ENCODE assay signal across 20 mouse cellular contexts in the genomic region with DNA sequence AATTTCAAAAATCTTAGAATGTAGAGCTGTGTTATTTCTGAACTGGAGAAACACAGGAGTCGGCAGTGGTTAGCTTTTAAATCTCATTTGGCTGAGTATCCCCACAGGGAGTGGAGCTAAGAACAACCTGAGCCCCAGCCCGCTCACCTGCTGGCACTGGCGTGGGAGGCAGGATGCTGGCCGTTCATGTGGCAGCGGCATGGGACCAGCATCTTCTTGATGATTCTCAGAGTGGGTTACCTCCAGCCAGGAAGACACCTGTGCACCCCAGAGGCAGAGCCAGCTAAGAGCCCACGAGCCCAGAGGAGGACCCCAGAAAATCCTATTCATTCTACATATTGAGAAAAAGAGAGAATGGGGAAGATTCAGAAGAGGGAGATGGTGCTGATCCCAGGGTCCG.
DNase-seq lines count a peak whose midpoint lies in the region; ATAC-seq lines count a peak whose summit lies in the region.
"Had no signal": no experiment of that assay in that cellular context is flagged by ENCODE, and none has a peak within 500 bp of the region (broad histone marks: within the 10 kb centered on the region; RNA-seq: fewer than 3 reads in every experiment).

No protein-coding gene starts in this region.

- no peaks in the 10 kb centered on the region for H3K4me1 ChIP-seq in liver, embryonic 11.5 days (replicated peaks; ENCODE audit: control insufficient read depth, insufficient read depth, low read length)
- H3K4me1 ChIP-seq: embryonic facial prominence, embryonic 12.5 days; heart, embryonic 12.5 days; hindbrain, embryonic 10.5 days; intestine, embryonic 15.5 days had no signal

- H3K27ac ChIP-seq in liver, embryonic 11.5 days (ENCODE audit: low read depth, low read length), result no peak overlapping the region
- H3K27ac ChIP-seq: embryonic facial prominence, embryonic 12.5 days; forebrain, embryonic 15.5 days; hindbrain, embryonic 10.5 days; hindbrain, embryonic 14.5 days; intestine, embryonic 15.5 days had no signal

- no peaks in the 10 kb centered on the region for H3K27me3 ChIP-seq in liver, embryonic 11.5 days (replicated peaks; ENCODE audit: control insufficient read depth, insufficient read depth, low read length)
- H3K27me3 ChIP-seq: embryonic facial prominence, embryonic 12.5 days; forebrain, embryonic 15.5 days; heart, embryonic 12.5 days; intestine, embryonic 15.5 days had no signal

- no peaks in the 10 kb centered on the region for H3K9me3 ChIP-seq in liver, embryonic 11.5 days (ENCODE audit: control insufficient read depth, low read length)
- H3K9me3 ChIP-seq: embryonic facial prominence, embryonic 12.5 days; forebrain, embryonic 15.5 days; hindbrain, embryonic 10.5 days; intestine, embryonic 15.5 days had no signal

- H3K4me3 ChIP-seq in liver, embryonic 11.5 days (ENCODE audit: low read depth, low read length), result no peak overlapping the region
- H3K4me3 ChIP-seq: embryonic facial prominence, embryonic 12.5 days; forebrain, embryonic 15.5 days; heart, embryonic 12.5 days; hindbrain, embryonic 10.5 days; intestine, embryonic 15.5 days had no signal

- H3K4me2 ChIP-seq in liver, embryonic 11.5 days, result no peak overlapping the region
- H3K4me2 ChIP-seq: embryonic facial prominence, embryonic 12.5 days; forebrain, embryonic 15.5 days; heart, embryonic 12.5 days; hindbrain, embryonic 14.5 days; intestine, embryonic 15.5 days had no signal

- no peaks in the 10 kb centered on the region for H3K36me3 ChIP-seq in liver, embryonic 11.5 days (ENCODE audit: control insufficient read depth, insufficient read depth, low read length)
- H3K36me3 ChIP-seq: embryonic facial prominence, embryonic 12.5 days; forebrain, embryonic 15.5 days; G1E; heart, embryonic 12.5 days; hindbrain, embryonic 10.5 days; intestine, embryonic 15.5 days had no signal

- ATAC-seq in cerebellum, adult (ENCODE audit: insufficient number of reproducible peaks, low FRiP score, low TSS enrichment), result peak; percentile 74
- no peak for ATAC-seq in liver, embryonic 11.5 days (replicated peaks; ENCODE audit: low FRiP score)
- ATAC-seq: CD4-positive, CD25-positive, alpha-beta regulatory T cell, adult 4 months; forebrain, embryonic 15.5 days; intestine, embryonic 15.5 days had no signal

- DNase-seq in cerebellum, postnatal 10 days, result no peak
- peak; percentile 65 for DNase-seq in brain, adult 2 months (ENCODE audit: low read depth, low spot score)
- DNase-seq in cerebellum, adult 8-10 months, result peak; percentile 62
- DNase-seq in cerebellum, postnatal 36 days, result peak; percentile 63 to 64
- no peak for DNase-seq in liver, embryonic 11.5 days (ENCODE audit: low spot score)
- no peak for DNase-seq in frontal cortex, postnatal 25 days (ENCODE audit: low spot score in 2 of 2)
- DNase-seq: adrenal gland, adult 8-10 months; adrenal gland, postnatal 36 days; B cell, adult 2 months; gastrocnemius, postnatal 10 days; kidney, adult 18-20 months had no signal

- no peak overlapping the region for H3K9ac ChIP-seq in liver, embryonic 11.5 days (ENCODE audit: low read depth, low read length)
- H3K9ac ChIP-seq: embryonic facial prominence, embryonic 12.5 days; forebrain, embryonic 15.5 days; heart, embryonic 12.5 days; hindbrain, embryonic 14.5 days; intestine, embryonic 15.5 days had no signal

- 77% methylated on average over 7 of the region's 7 CpGs for WGBS in liver, embryonic 11.5 days

Comparison
In these comparisons a context has a peak if more than half of its experiments do, and no peak if none do; other contexts are left out.
1. DNase-seq: peak in brain, adult 2 months (single experiment), cerebellum, adult 8-10 months (single experiment) and cerebellum, postnatal 36 days (2 of 2); none in cerebellum, postnatal 10 days (0 of 2), liver, embryonic 11.5 days (single experiment) and frontal cortex, postnatal 25 days (0 of 2).